Mouse (Mus musculus): ENCODE results near the gene Mapk1ip1l. TPM values are rescaled to one million over a fixed set of nuclear protein-coding genes. Genes with fewer than 3 reads are reported as not detected.
A peak's percentile ranks its signal among the peaks of the same experiment; 100 is the strongest.
"Not testable (repeated sequence)": the region's sequence is repeated elsewhere in the genome, so short reads cannot be mapped to it uniquely, and the experiment has no call there.

Mapk1ip1l gene
- polyA plus RNA-seq, 1 experiment: 34.0 TPM

DNA sequence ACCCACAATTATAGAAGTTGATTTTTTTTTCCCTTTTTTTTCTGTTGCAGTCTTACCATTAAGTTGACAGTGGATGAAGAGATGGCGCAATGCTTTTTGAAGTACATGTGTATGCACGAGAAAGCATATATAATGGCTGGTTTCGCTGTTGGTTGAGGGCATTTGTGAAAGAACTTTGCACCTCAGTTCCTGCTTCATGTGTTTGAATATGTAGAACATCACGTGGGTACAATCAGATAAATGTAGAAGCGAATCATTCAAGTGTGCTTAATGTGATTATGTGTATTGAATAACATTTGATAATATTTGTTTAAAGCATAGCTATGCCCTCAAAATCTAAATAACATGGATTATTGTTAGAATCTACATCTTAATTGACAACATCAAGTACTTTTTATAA, 21.3 kb downstream of the Mapk1ip1l start:
- no peak for DNase-seq
- WGBS: 83% methylated on average over 5 of the region's 5 CpGs
- H3K4me1 ChIP-seq (ENCODE audit: control insufficient read depth, insufficient read depth, low read length): no peaks in the 10 kb centered on the region
- H3K27me3 ChIP-seq (replicated peaks; ENCODE audit: control insufficient read depth, insufficient read depth, low read length): no peaks in the 10 kb centered on the region
- no peaks in the 10 kb centered on the region for H3K36me3 ChIP-seq (ENCODE audit: control insufficient read depth, insufficient read depth, low read length)
- H3K4me3 ChIP-seq (ENCODE audit: insufficient read depth, low read depth, low read length): no peak overlapping the region
- no peak overlapping the region for H3K27ac ChIP-seq (ENCODE audit: insufficient read depth, low read depth, low read length)
- TF ChIP-seq POLR2A (IDR thresholded peaks at IDR 0.05; ENCODE audit: low read depth, low read length) (no peak), CTCF (conservative IDR thresholded peaks at IDR 0.05; ENCODE audit: insufficient read depth, insufficient read length, low read depth, low read length) (no peak)

DNA sequence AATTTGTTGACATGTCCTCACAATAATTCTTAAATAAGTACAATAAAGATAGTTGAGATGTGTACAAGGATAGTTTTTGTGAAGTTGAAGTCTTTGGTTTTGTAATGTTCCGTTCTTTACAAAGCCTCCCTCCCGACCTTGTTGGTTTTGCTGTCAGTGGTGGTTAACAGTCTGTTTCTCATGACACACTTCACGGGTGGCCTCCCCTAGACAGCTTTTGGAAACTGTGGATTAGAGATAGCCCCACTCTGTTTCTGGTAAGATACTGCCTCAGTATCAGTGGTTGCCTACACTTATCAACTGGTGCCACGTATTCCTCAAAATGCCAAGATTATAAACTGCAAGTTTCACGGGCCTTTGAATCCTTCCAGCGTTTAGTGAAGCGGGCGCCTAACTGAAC, 23.5 kb downstream of the Mapk1ip1l start:
- not testable (repeated sequence) for H3K27me3 ChIP-seq (replicated peaks; ENCODE audit: control insufficient read depth, insufficient read depth, low read length); DNase-seq; H3K36me3 ChIP-seq (ENCODE audit: control insufficient read depth, insufficient read depth, low read length); H3K4me3 ChIP-seq (ENCODE audit: insufficient read depth, low read depth, low read length); H3K4me1 ChIP-seq (ENCODE audit: control insufficient read depth, insufficient read depth, low read length); H3K27ac ChIP-seq (ENCODE audit: insufficient read depth, low read depth, low read length)
- WGBS: 92% methylated on average over 7 of the region's 8 CpGs

DNA sequence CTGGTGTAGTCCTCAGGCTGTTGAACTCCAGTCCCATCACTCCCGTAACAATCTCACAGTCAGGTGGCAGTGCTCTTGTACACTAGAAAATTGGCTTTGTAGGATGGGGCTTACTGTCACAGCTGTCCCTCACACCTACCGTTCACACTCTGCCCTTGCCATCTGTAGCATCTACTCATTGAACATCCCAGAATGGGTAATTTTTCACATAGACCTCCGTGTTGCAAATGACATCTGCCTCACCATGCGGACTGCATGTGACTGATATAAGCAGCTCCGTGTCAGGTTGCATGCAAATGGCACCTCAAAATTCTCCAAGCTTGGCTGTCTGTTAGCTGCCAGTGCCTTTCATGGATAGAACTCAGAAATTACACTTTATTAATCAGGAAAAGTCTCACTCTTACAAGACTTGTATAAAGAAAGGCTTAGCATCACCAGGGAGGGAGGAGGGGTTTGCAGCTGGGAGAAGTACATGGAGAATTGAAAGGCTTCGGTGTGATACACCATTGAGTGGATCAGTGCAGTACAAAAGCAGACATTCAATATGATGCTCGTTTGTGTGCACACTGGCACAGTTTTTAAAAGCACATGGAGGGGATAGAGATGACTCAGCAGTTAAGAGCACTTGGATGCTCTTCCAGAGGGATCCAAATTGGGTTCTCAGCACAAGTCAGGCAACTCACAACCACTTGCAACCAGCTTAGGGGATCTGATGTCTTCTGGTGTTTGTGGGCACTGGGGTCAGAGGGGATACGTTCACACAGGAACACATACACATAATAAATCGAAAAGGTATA, 28.1 kb downstream of the Mapk1ip1l start:
- Histone ChIP-seq H3K4me3 (ENCODE audit: insufficient read depth, low read depth, low read length) (no peak overlapping the region), H3K27ac (ENCODE audit: insufficient read depth, low read depth, low read length) (no peak overlapping the region), H3K27me3 (replicated peaks; ENCODE audit: control insufficient read depth, insufficient read depth, low read length) (no peaks in the 10 kb centered on the region), H3K4me1 (ENCODE audit: control insufficient read depth, insufficient read depth, low read length) (no peaks in the 10 kb centered on the region), H3K36me3 (ENCODE audit: control insufficient read depth, insufficient read depth, low read length) (no peaks in the 10 kb centered on the region)
- WGBS: 81% methylated on average over 9 of the region's 9 CpGs
- TF ChIP-seq POLR2A (IDR thresholded peaks at IDR 0.05; ENCODE audit: low read depth, low read length) (no peak), CTCF (conservative IDR thresholded peaks at IDR 0.05; ENCODE audit: insufficient read depth, insufficient read length, low read depth, low read length) (no peak)
- no peak for DNase-seq

DNA sequence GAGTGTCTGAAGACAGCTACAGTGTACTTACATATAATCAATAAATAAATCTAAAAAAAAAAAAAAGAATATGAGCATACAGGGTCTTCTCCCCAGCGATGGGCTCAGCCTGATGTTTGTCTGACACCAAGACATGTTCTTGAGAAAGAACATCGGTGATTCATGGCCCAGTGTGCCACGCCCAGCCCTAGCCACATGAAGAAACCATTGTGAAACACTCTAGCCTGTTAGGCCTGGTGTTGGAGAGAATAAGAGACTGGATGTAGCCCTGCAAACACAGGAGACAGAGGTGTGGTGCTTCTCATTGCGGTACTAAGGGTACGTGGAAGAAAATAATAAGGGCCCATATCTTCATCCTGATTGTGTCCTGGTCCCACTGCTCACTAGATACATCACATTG, 29.3 kb downstream of the Mapk1ip1l start:
- Histone ChIP-seq H3K4me3 (ENCODE audit: insufficient read depth, low read depth, low read length) (no peak overlapping the region), H3K27me3 (replicated peaks; ENCODE audit: control insufficient read depth, insufficient read depth, low read length) (no peaks in the 10 kb centered on the region), H3K36me3 (ENCODE audit: control insufficient read depth, insufficient read depth, low read length) (no peaks in the 10 kb centered on the region), H3K4me1 (ENCODE audit: control insufficient read depth, insufficient read depth, low read length) (no peaks in the 10 kb centered on the region), H3K27ac (ENCODE audit: insufficient read depth, low read depth, low read length) (no peak overlapping the region)
- DNase-seq: no peak
- WGBS: 93% methylated on average over 5 of the region's 5 CpGs
- no peak for TF ChIP-seq POLR2A (IDR thresholded peaks at IDR 0.05; ENCODE audit: low read depth, low read length)

DNA sequence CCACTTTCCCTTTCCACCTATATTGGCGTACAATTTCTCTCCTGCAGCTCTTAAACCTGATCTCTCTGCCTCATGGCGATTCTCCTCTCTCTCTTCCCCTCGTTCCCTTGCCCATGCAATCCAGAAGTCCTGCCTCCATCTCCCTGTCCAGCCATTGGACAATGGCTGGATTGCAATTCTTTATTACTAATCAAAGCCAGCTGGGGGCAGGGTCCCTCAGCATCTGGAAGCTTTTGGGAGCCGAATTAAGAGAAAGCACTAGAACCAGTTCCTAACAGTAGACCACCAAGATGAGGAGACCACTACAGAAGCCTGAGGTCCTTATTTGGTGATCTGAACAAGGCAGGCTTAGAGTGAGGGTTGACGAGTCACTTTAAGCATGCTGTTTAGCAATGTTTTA, 33.9 kb downstream of the Mapk1ip1l start:
- 63% methylated on average over 5 of the region's 5 CpGs for WGBS
- Histone ChIP-seq H3K4me3 (ENCODE audit: insufficient read depth, low read depth, low read length) (no peak overlapping the region), H3K36me3 (ENCODE audit: control insufficient read depth, insufficient read depth, low read length) (no peaks in the 10 kb centered on the region), H3K4me1 (ENCODE audit: control insufficient read depth, insufficient read depth, low read length) (no peaks in the 10 kb centered on the region), H3K27ac (ENCODE audit: insufficient read depth, low read depth, low read length) (no peak overlapping the region), H3K27me3 (replicated peaks; ENCODE audit: control insufficient read depth, insufficient read depth, low read length) (no peaks in the 10 kb centered on the region)
- no peak for DNase-seq
- TF ChIP-seq CTCF (conservative IDR thresholded peaks at IDR 0.05; ENCODE audit: insufficient read depth, insufficient read length, low read depth, low read length) (no peak), POLR2A (IDR thresholded peaks at IDR 0.05; ENCODE audit: low read depth, low read length) (no peak)

DNA sequence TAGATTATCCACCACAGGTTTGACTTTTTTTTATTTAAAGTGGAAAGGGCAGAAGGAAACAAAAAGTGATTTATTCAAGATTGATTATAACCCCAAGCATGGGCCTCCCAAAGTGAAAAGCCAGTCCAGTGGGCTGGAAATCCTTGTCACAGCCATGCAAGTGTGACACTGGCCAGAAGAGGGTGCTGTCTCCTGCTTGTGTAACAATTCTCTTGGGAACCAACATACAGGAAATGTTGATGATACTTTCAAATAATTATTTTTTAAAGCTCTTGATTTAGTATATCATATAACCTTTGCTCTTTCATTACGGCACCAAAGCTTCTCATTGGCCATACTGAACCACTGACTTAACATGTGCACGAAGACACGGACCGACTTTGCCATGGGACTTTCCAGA, 36.8 kb downstream of the Mapk1ip1l start:
- TF ChIP-seq POLR2A (IDR thresholded peaks at IDR 0.05; ENCODE audit: low read depth, low read length) (no peak), CTCF (conservative IDR thresholded peaks at IDR 0.05; ENCODE audit: insufficient read depth, insufficient read length, low read depth, low read length) (peak; percentile 85)
- Histone ChIP-seq H3K4me3 (ENCODE audit: insufficient read depth, low read depth, low read length) (no peak overlapping the region), H3K27me3 (replicated peaks; ENCODE audit: control insufficient read depth, insufficient read depth, low read length) (no peaks in the 10 kb centered on the region), H3K4me1 (ENCODE audit: control insufficient read depth, insufficient read depth, low read length) (no peaks in the 10 kb centered on the region), H3K36me3 (ENCODE audit: control insufficient read depth, insufficient read depth, low read length) (no peaks in the 10 kb centered on the region), H3K27ac (ENCODE audit: insufficient read depth, low read depth, low read length) (no peak overlapping the region)
- WGBS: 56% methylated on average over 4 of the region's 4 CpGs
- peak; percentile 68 for DNase-seq

DNA sequence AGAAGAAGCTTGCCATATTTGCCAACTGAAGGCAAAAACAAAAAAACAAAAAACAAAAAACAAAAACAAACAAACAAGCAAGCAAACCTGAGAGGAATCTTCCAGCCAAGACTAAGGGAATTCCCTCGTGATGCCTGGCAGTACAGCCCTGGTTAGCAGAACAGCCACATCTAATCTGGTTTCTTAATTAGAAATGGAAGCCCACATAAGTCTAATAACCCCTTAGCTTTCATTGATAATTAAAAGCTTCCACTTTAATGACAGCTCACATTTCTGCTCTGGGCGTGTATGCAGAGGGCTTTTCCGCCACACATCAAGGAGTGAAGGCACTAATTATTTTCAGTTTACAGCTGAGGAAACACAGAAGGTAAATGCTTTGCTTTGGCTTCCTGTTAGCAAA, 37.2 kb downstream of the Mapk1ip1l start:
- H3K4me3 ChIP-seq (ENCODE audit: insufficient read depth, low read depth, low read length): no peak overlapping the region
- DNase-seq: no peak
- no peak for TF ChIP-seq POLR2A (IDR thresholded peaks at IDR 0.05; ENCODE audit: low read depth, low read length)
- no peak for TF ChIP-seq CTCF (conservative IDR thresholded peaks at IDR 0.05; ENCODE audit: insufficient read depth, insufficient read length, low read depth, low read length)
- no peak overlapping the region for H3K27ac ChIP-seq (ENCODE audit: insufficient read depth, low read depth, low read length)
- 59% methylated on average over 3 of the region's 3 CpGs for WGBS
- H3K36me3 ChIP-seq (ENCODE audit: control insufficient read depth, insufficient read depth, low read length): no peaks in the 10 kb centered on the region
- no peaks in the 10 kb centered on the region for H3K27me3 ChIP-seq (replicated peaks; ENCODE audit: control insufficient read depth, insufficient read depth, low read length)
- H3K4me1 ChIP-seq (ENCODE audit: control insufficient read depth, insufficient read depth, low read length): no peaks in the 10 kb centered on the region
